Mouse (Mus musculus): ENCODE data around the gene Pde4c.

- TF ChIP-seq CTCF (IDR thresholded peaks at IDR 0.05; ENCODE audit: insufficient read depth, low read length) (no peak), POLR2A (IDR thresholded peaks at IDR 0.05; ENCODE audit: borderline replicate concordance, extremely low read depth, low read depth, low read length) (no peak)
Measured at GRCm38 (mm10) chr8:70695318-70696018, 28.1 kb upstream of the Pde4c start.

Measured in lung, adult 2 months (tissue).